Mouse (Mus musculus) left cerebral cortex, adult 18-20 months (tissue): ENCODE data around the gene Elk3. TPM values are rescaled to one million over a fixed set of nuclear protein-coding genes. Genes with fewer than 3 reads are reported as not detected.

Experiments used
- DNase-seq, 2 experiments: peaks; one replicate each; pipeline ENCODE4 v3.0.0; 2021 to 2022; ENCODE audit warnings: low spot score in 2 of 2, mixed read lengths in 1 of 2
- total RNA-seq, 2 experiments: library from RNA; stranded (reverse); gene quantifications; 2 replicates each; pipeline ENCODE4 v1.2.3; 2021

Elk3 gene
- total RNA-seq, 2 experiments from 2014 or later, result 8.7 to 9.5 TPM

GRCm38 (mm10) chr10:93247422-93247821 lies 63.5 kb downstream of the Elk3 start:
- no peak for DNase-seq

GRCm38 (mm10) chr10:93246185-93246920 lies 64.6 kb downstream of the Elk3 start:
- no peak for DNase-seq

- no peak for DNase-seq
Observed at GRCm38 (mm10) chr10:93244209-93244705, 66.7 kb downstream of the Elk3 start.

- DNase-seq, result no peak
Observed at GRCm38 (mm10) chr10:93242861-93243260, 68.1 kb downstream of the Elk3 start.

- no peak for DNase-seq
Observed at GRCm38 (mm10) chr10:93242208-93242607, 68.7 kb downstream of the Elk3 start.

GRCm38 (mm10) chr10:93239201-93239806 lies 71.6 kb downstream of the Elk3 start:
- DNase-seq, result no peak

GRCm38 (mm10) chr10:93234692-93235091 lies 76.2 kb downstream of the Elk3 start:
- DNase-seq, result no peak

- DNase-seq, result no peak
Observed at GRCm38 (mm10) chr10:93233665-93234194, 77.2 kb downstream of the Elk3 start.

- DNase-seq, result no peak
Observed at GRCm38 (mm10) chr10:93231893-93232292, 79.0 kb downstream of the Elk3 start.

- DNase-seq, result no peak
Observed at GRCm38 (mm10) chr10:93231490-93231889, 79.4 kb downstream of the Elk3 start.

GRCm38 (mm10) chr10:93228401-93229007 lies 82.4 kb downstream of the Elk3 start:
- DNase-seq, result no peak

GRCm38 (mm10) chr10:93227921-93228320 lies 83.0 kb downstream of the Elk3 start:
- no peak for DNase-seq

- no peak for DNase-seq
Observed at GRCm38 (mm10) chr10:93225751-93226150, 85.2 kb downstream of the Elk3 start.

GRCm38 (mm10) chr10:93215051-93215763 lies 95.7 kb downstream of the Elk3 start:
- no peak for DNase-seq

GRCm38 (mm10) chr10:93214251-93214650 lies 96.7 kb downstream of the Elk3 start:
- no peak for DNase-seq

GRCm38 (mm10) chr10:93213339-93213738 lies 97.6 kb downstream of the Elk3 start:
- DNase-seq, result no peak

GRCm38 (mm10) chr10:93212699-93213098 lies 98.2 kb downstream of the Elk3 start:
- DNase-seq, result no peak

- no peak for DNase-seq
Observed at GRCm38 (mm10) chr10:93207176-93207575, 103.8 kb downstream of the Elk3 start.

GRCm38 (mm10) chr10:93205287-93205956 lies 105.5 kb downstream of the Elk3 start:
- no peak for DNase-seq

GRCm38 (mm10) chr10:93201846-93202458 lies 109.0 kb downstream of the Elk3 start:
- no peak for DNase-seq
